Mouse (Mus musculus) kidney, embryonic 14.5 days (tissue): ENCODE measurements around the gene Elovl6. TPM values are rescaled to one million over a fixed set of nuclear protein-coding genes. Genes with fewer than 3 reads are reported as not detected.

Source experiments
- ATAC-seq: fragments of 200-750 bp; cut with Nextera tagmentation; 2 replicates; pipeline ENCODE4 v1.8.0; 2017; ENCODE audit warnings: moderate number of reproducible peaks, mild to moderate bottlenecking, moderate TSS enrichment, moderate library complexity; ENCODE audit not compliant: low FRiP score, low TSS enrichment
- H3K27ac ChIP-seq: fragments of 300-500 bp; sonication (generic); 2 replicates; pipeline ENCODE4 v1.5.1; 2014; ENCODE audit warnings: low read depth, mild to moderate bottlenecking, low read length, moderate library complexity, mixed read lengths
- H3K27me3 ChIP-seq: fragments of 300-500 bp; sonication (generic); 2 replicates; pipeline ENCODE4 v1.6.1; 2014; ENCODE audit warnings: mild to moderate bottlenecking, low read length; ENCODE audit not compliant: control insufficient read depth, insufficient read depth
- H3K36me3 ChIP-seq: fragments of 300-500 bp; sonication (generic); 2 replicates; pipeline ENCODE4 v1.6.1; 2014; ENCODE audit warnings: low read length, mixed read lengths; ENCODE audit not compliant: control insufficient read depth, insufficient read depth
- H3K4me1 ChIP-seq: fragments of 300-500 bp; sonication (generic); 2 replicates; pipeline ENCODE4 v1.6.1; 2014; ENCODE audit warnings: low read length, mixed read lengths; ENCODE audit not compliant: control insufficient read depth, insufficient read depth
- H3K4me2 ChIP-seq: fragments of 300-500 bp; sonication (generic); replicated peaks from 2 replicates; pipeline ENCODE4 v1.6.1; 2014; ENCODE audit warnings: low read depth, mild to moderate bottlenecking, low read length
- H3K4me3 ChIP-seq: fragments of 300-500 bp; sonication (generic); 2 replicates; pipeline ENCODE4 v1.5.1; 2014; ENCODE audit warnings: mild to moderate bottlenecking, low read length
- H3K9ac ChIP-seq: fragments of 300-500 bp; sonication (generic); 2 replicates; pipeline ENCODE4 v1.6.1; 2014; ENCODE audit warnings: low read depth, mild to moderate bottlenecking, low read length, moderate library complexity
- H3K9me3 ChIP-seq: fragments of 300-500 bp; sonication (generic); 2 replicates; pipeline ENCODE4 v1.6.1; 2016; ENCODE audit warnings: low read length; ENCODE audit not compliant: control insufficient read depth
- WGBS: fragments of 180-500 bp; shearing (Covaris S2); extraction: QIAGEN DNeasy Blood & Tissue Kit; methylation state at CpG from one replicate; pipeline ENCODE4 v1.1.7; 2014; 5-methylcytosine and 5-hydroxymethylcytosine counted together
- polyA plus RNA-seq: library from polyadenylated mRNA; unstranded; fragments of >200 nt; fragmentation: Nextera tagmentation; extraction: Ambion mirVana; gene quantifications from 2 replicates; pipeline ENCODE4 v1.2.1, GENCODE M21; 2014

Elovl6 gene
- polyA plus RNA-seq, 1 experiment from 2014 or later, result 50.4 TPM

- H3K27ac ChIP-seq, result peak overlapping the region; percentile 37; the same call in 1 of the 2 replicates
- no peak overlapping the region for H3K9ac ChIP-seq
- no peaks in the 10 kb centered on the region for H3K36me3 ChIP-seq
- H3K4me2 ChIP-seq, result no peak overlapping the region
- H3K9me3 ChIP-seq, result no peaks in the 10 kb centered on the region
- H3K4me1 ChIP-seq, result peaks cover 17% of the 10 kb centered on the region; the same call in 1 of the 2 replicates
- no peaks in the 10 kb centered on the region for H3K27me3 ChIP-seq
- WGBS, result 21% methylated on average over 3 of the region's 3 CpGs
- no peak overlapping the region for H3K4me3 ChIP-seq
- ATAC-seq, result peak; percentile 87
Observed at GRCm38 (mm10) chr3:129645409-129645808, 113.3 kb downstream of the Elovl6 start.

GRCm38 (mm10) chr3:129646781-129647180 lies 114.6 kb downstream of the Elovl6 start:
- H3K27ac ChIP-seq, result no peak overlapping the region
- H3K27me3 ChIP-seq, result no peaks in the 10 kb centered on the region
- H3K36me3 ChIP-seq, result no peaks in the 10 kb centered on the region
- ATAC-seq, result no peak
- H3K9ac ChIP-seq, result no peak overlapping the region
- H3K4me1 ChIP-seq, result peaks cover 14% of the 10 kb centered on the region; the same call in 1 of the 2 replicates
- no peak overlapping the region for H3K4me3 ChIP-seq
- H3K9me3 ChIP-seq, result no peaks in the 10 kb centered on the region
- 69% methylated on average over 5 of the region's 5 CpGs for WGBS
- H3K4me2 ChIP-seq, result no peak overlapping the region

- H3K9ac ChIP-seq, result no peak overlapping the region
- no peaks in the 10 kb centered on the region for H3K36me3 ChIP-seq
- no peak for ATAC-seq
- peaks cover 14% of the 10 kb centered on the region; the same call in 1 of the 2 replicates for H3K4me1 ChIP-seq
- no peak overlapping the region for H3K27ac ChIP-seq
- H3K4me2 ChIP-seq, result no peak overlapping the region
- WGBS, result 71% methylated on average over 10 of the region's 10 CpGs
- no peak overlapping the region for H3K4me3 ChIP-seq
- no peaks in the 10 kb centered on the region for H3K9me3 ChIP-seq
- no peaks in the 10 kb centered on the region for H3K27me3 ChIP-seq
Observed at GRCm38 (mm10) chr3:129647312-129647711, 115.2 kb downstream of the Elovl6 start.

- no peak overlapping the region for H3K27ac ChIP-seq
- no peaks in the 10 kb centered on the region for H3K36me3 ChIP-seq
- H3K27me3 ChIP-seq, result no peaks in the 10 kb centered on the region
- 0 out of 2 replicates have a peak, but pooled peaks have one; percentile 29 for ATAC-seq
- H3K4me2 ChIP-seq, result no peak overlapping the region
- no peak overlapping the region for H3K4me3 ChIP-seq
- 50% methylated on average over 5 of the region's 5 CpGs for WGBS
- no peaks in the 10 kb centered on the region for H3K9me3 ChIP-seq
- H3K9ac ChIP-seq, result no peak overlapping the region
- peaks cover 14% of the 10 kb centered on the region; the same call in 1 of the 2 replicates for H3K4me1 ChIP-seq
Observed at GRCm38 (mm10) chr3:129648598-129648997, 116.4 kb downstream of the Elovl6 start.

- no peak overlapping the region for H3K9ac ChIP-seq
- H3K27ac ChIP-seq, result no peak overlapping the region
- no peaks in the 10 kb centered on the region for H3K36me3 ChIP-seq
- H3K4me3 ChIP-seq, result no peak overlapping the region
- no peak overlapping the region for H3K4me2 ChIP-seq
- no peaks in the 10 kb centered on the region for H3K27me3 ChIP-seq
- H3K4me1 ChIP-seq, result peaks cover 14% of the 10 kb centered on the region; the same call in 1 of the 2 replicates
- ATAC-seq, result no peak
- 74% methylated on average over 8 of the region's 8 CpGs for WGBS
- H3K9me3 ChIP-seq, result 0 out of 2 replicates have a peak, but pooled peaks cover 2% of the 10 kb centered on the region
Observed at GRCm38 (mm10) chr3:129649586-129650292, 117.6 kb downstream of the Elovl6 start.

GRCm38 (mm10) chr3:129650293-129650612 lies 118.1 kb downstream of the Elovl6 start:
- Histone ChIP-seq H3K4me3 (no peak overlapping the region), H3K9me3 (0 out of 2 replicates have a peak, but pooled peaks cover 2% of the 10 kb centered on the region), H3K36me3 (no peaks in the 10 kb centered on the region), H3K27me3 (no peaks in the 10 kb centered on the region), H3K27ac (no peak overlapping the region), H3K9ac (no peak overlapping the region), H3K4me2 (no peak overlapping the region), H3K4me1 (peaks cover 13% of the 10 kb centered on the region; the same call in 1 of the 2 replicates)
- ATAC-seq, result no peak

GRCm38 (mm10) chr3:129650931-129651330 lies 118.8 kb downstream of the Elovl6 start:
- no peak overlapping the region for H3K27ac ChIP-seq
- no peaks in the 10 kb centered on the region for H3K36me3 ChIP-seq
- 0 out of 2 replicates have a peak, but pooled peaks cover 2% of the 10 kb centered on the region for H3K9me3 ChIP-seq
- WGBS, result 39% methylated on average over 1 of the region's 1 CpGs
- no peak for ATAC-seq
- peaks cover 6% of the 10 kb centered on the region; the same call in 1 of the 2 replicates for H3K4me1 ChIP-seq
- no peak overlapping the region for H3K9ac ChIP-seq
- H3K4me3 ChIP-seq, result no peak overlapping the region
- H3K4me2 ChIP-seq, result no peak overlapping the region
- no peaks in the 10 kb centered on the region for H3K27me3 ChIP-seq

- ATAC-seq, result no peak
- Histone ChIP-seq H3K27ac (no peak overlapping the region), H3K4me3 (no peak overlapping the region), H3K9ac (no peak overlapping the region), H3K36me3 (no peaks in the 10 kb centered on the region), H3K4me2 (no peak overlapping the region), H3K9me3 (0 out of 2 replicates have a peak, but pooled peaks cover 2% of the 10 kb centered on the region), H3K4me1 (no peaks in the 10 kb centered on the region), H3K27me3 (no peaks in the 10 kb centered on the region)
- 93% methylated on average over 8 of the region's 8 CpGs for WGBS
Observed at GRCm38 (mm10) chr3:129651765-129652164, 119.6 kb downstream of the Elovl6 start.

GRCm38 (mm10) chr3:129652476-129652875 lies 120.3 kb downstream of the Elovl6 start:
- 83% methylated on average over 4 of the region's 4 CpGs for WGBS
- H3K36me3 ChIP-seq, result no peaks in the 10 kb centered on the region
- ATAC-seq, result no peak

More at GRCm38 (mm10) chr3:129652476-129652875, 120.3 kb downstream of the Elovl6 start:
- H3K4me3 ChIP-seq, result no peak overlapping the region
- no peak overlapping the region for H3K9ac ChIP-seq
- no peaks in the 10 kb centered on the region for H3K27me3 ChIP-seq
- H3K4me2 ChIP-seq, result no peak overlapping the region
- 0 out of 2 replicates have a peak, but pooled peaks cover 2% of the 10 kb centered on the region for H3K9me3 ChIP-seq
- no peaks in the 10 kb centered on the region for H3K4me1 ChIP-seq
- H3K27ac ChIP-seq, result no peak overlapping the region
